Mouse (Mus musculus): ENCODE data around the gene Ak6.

DNA sequence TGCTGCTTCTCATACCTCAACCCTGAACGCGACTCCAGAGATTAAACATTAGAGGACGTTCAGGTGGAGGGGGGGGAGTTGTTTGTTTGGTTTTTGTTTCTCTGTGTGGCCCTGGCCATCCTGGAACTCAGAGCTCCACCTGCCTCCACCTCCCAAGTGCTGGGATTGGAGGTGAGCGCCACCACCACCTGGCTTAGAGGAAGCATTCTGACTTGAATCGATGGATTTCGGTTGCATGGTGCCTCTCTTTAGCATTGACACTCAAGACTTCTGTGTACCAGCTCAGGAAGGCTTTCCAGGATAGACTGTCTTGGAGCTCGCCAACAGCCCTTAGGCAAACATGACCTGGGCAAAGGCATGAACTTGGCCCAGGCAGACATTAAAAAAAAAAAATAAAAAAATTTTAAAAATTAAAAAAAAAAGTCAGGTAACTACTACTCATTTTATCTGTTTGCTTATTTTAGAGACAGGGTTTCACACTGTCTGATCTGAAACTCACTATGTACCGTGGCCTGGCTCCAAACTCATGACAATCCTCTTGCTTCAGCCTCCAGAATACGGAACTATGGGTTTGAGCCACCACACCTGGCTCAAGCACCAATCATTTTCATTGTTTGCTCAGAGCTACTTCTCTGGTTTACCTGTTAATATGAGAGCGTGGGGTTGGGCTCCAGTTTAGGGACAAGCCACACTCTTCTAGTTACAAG is 47.6 kb upstream of the Ak6 start:
- TF ChIP-seq CTCF (conservative IDR thresholded peaks at IDR 0.05 in 1 of 2, IDR thresholded peaks at IDR 0.05 in 1 of 2; ENCODE audit: low read depth in 2 of 2, low read length in 2 of 2) (no peak), ZC3H11A (IDR thresholded peaks at IDR 0.05; ENCODE audit: low read depth, low read length) (no peak), POLR2A (IDR thresholded peaks at IDR 0.05; ENCODE audit: low read depth, low read length) (no peak), NELFE (IDR thresholded peaks at IDR 0.05; ENCODE audit: low read depth, low read length) (no peak), MAFK (IDR thresholded peaks at IDR 0.05; ENCODE audit: insufficient replicate concordance, low read length) (no peak), TCF12 (IDR thresholded peaks at IDR 0.05; ENCODE audit: low read depth, low read length) (no peak), ZMIZ1 (IDR thresholded peaks at IDR 0.05; ENCODE audit: low read depth, low read length) (no peak), HCFC1 (IDR thresholded peaks at IDR 0.05; ENCODE audit: low read depth, low read length) (no peak), E2F4 (IDR thresholded peaks at IDR 0.05; ENCODE audit: insufficient replicate concordance, low read depth, low read length) (no peak), JUND (conservative IDR thresholded peaks at IDR 0.05; ENCODE audit: low read depth, low read length) (no peak), ETS1 (conservative IDR thresholded peaks at IDR 0.05; ENCODE audit: low read depth, low read length) (no peak), EP300 (IDR thresholded peaks at IDR 0.05; ENCODE audit: low read length) (no peak)
